Mouse (Mus musculus) erythroblast, embryonic 14.5 days (primary cell): Measurements from ENCODE around the gene Fcgrt. TPM values are rescaled to one million over a fixed set of nuclear protein-coding genes. Genes with fewer than 3 reads are reported as not detected.
"Not testable (repeated sequence)": the region's sequence is repeated elsewhere in the genome, so short reads cannot be mapped to it uniquely, and the experiment has no call there.

ENCODE experiments used
- H3K27me3 ChIP-seq: 2 replicates; pipeline ENCODE4 v1.6.1; 2012; ENCODE audit warnings: inconsistent platforms; ENCODE audit not compliant: control insufficient read depth
- H3K36me3 ChIP-seq: 2 replicates; pipeline ENCODE4 v1.6.1; 2012; ENCODE audit warnings: mild to moderate bottlenecking, inconsistent platforms; ENCODE audit not compliant: control insufficient read depth
- H3K4me1 ChIP-seq: 2 replicates; pipeline ENCODE4 v1.6.1; 2012; ENCODE audit warnings: inconsistent platforms; ENCODE audit not compliant: control insufficient read depth
- H3K4me3 ChIP-seq: replicated peaks from 2 replicates; pipeline ENCODE3; 2012; ENCODE audit warnings: moderate library complexity, mild to moderate bottlenecking, inconsistent platforms
- H3K9me3 ChIP-seq: 2 replicates; pipeline ENCODE4 v1.6.1; 2012; ENCODE audit warnings: low read length, inconsistent platforms, mixed read lengths; ENCODE audit not compliant: control insufficient read depth
- GATA1 ChIP-seq: IDR thresholded peaks from 2 replicates; pipeline ENCODE4 v1.6.1; 2012; ENCODE audit warnings: low read length, inconsistent platforms, mixed read lengths
- TAL1 ChIP-seq: IDR thresholded peaks from 3 replicates; pipeline ENCODE4 v1.6.1; 2012; ENCODE audit warnings: low read length, inconsistent platforms, mixed read lengths
- polyA plus RNA-seq: library from polyadenylated mRNA; stranded (reverse); fragments of >175 nt; gene quantifications from 2 replicates; pipeline ENCODE4 v1.2.3, GENCODE M21; 2012

The Fcgrt gene
- polyA plus RNA-seq, result 1.0 TPM in 2 replicates

- Histone ChIP-seq H3K4me3 (peak within 1 kb of the TSS; percentile 17), H3K36me3 (no peaks in the 10 kb centered on the region), H3K4me1 (no peaks in the 10 kb centered on the region; the same call in 1 of the 2 replicates), H3K27me3 (no peaks in the 10 kb centered on the region), H3K9me3 (no peaks in the 10 kb centered on the region)
- no peak for TF ChIP-seq TAL1
Measured at GRCm38 (mm10) chr7:45103652-45104180, at the start of gene Fcgrt. Gene Fcgrt, minus strand, starts transcription at chr7:45103851.

GRCm38 (mm10) chr7:45153052-45153451 is 49.4 kb upstream of the Fcgrt start:
- H3K27me3 ChIP-seq, H3K9me3 ChIP-seq: not testable (repeated sequence)
- H3K4me3 ChIP-seq, result peak overlapping the region; percentile 77
- H3K36me3 ChIP-seq, result peaks cover 26% of the 10 kb centered on the region
- H3K4me1 ChIP-seq, result peaks cover 31% of the 10 kb centered on the region

GRCm38 (mm10) chr7:45151303-45151702 is 47.7 kb upstream of the Fcgrt start:
- H3K9me3 ChIP-seq, result no peaks in the 10 kb centered on the region
- H3K36me3 ChIP-seq, result peaks cover 29% of the 10 kb centered on the region
- TF ChIP-seq TAL1 (no peak), GATA1 (no peak)
- H3K4me1 ChIP-seq, result peaks cover 28% of the 10 kb centered on the region
- no peak overlapping the region for H3K4me3 ChIP-seq
- no peaks in the 10 kb centered on the region for H3K27me3 ChIP-seq

- TF ChIP-seq GATA1 (no peak), TAL1 (no peak)
- H3K27me3 ChIP-seq, result no peaks in the 10 kb centered on the region
- H3K9me3 ChIP-seq, result no peaks in the 10 kb centered on the region
- H3K4me3 ChIP-seq, result no peak overlapping the region
- H3K4me1 ChIP-seq, result peaks cover 22% of the 10 kb centered on the region
- H3K36me3 ChIP-seq, result peaks cover 36% of the 10 kb centered on the region
Measured at GRCm38 (mm10) chr7:45150321-45150720, 46.7 kb upstream of the Fcgrt start.

GRCm38 (mm10) chr7:45149545-45149944 is 45.9 kb upstream of the Fcgrt start:
- peaks cover 15% of the 10 kb centered on the region for H3K4me1 ChIP-seq

GRCm38 (mm10) chr7:45148534-45149098 is 45.0 kb upstream of the Fcgrt start:
- TF ChIP-seq TAL1 (no peak), GATA1 (no peak)
- H3K36me3 ChIP-seq, result peaks cover 50% of the 10 kb centered on the region
- H3K4me3 ChIP-seq, result no peak overlapping the region
- peaks cover 12% of the 10 kb centered on the region for H3K4me1 ChIP-seq
- H3K9me3 ChIP-seq, result no peaks in the 10 kb centered on the region
- no peaks in the 10 kb centered on the region for H3K27me3 ChIP-seq

More at GRCm38 (mm10) chr7:45149545-45149944, 45.9 kb upstream of the Fcgrt start:
- peaks cover 41% of the 10 kb centered on the region for H3K36me3 ChIP-seq
- no peaks in the 10 kb centered on the region for H3K9me3 ChIP-seq
- no peak overlapping the region for H3K4me3 ChIP-seq
- no peaks in the 10 kb centered on the region for H3K27me3 ChIP-seq
- no peak for TF ChIP-seq GATA1
- TF ChIP-seq TAL1, result no peak

GRCm38 (mm10) chr7:45147899-45148298 is 44.2 kb upstream of the Fcgrt start:
- Histone ChIP-seq H3K27me3 (no peaks in the 10 kb centered on the region), H3K4me3 (no peak overlapping the region), H3K9me3 (no peaks in the 10 kb centered on the region), H3K36me3 (peaks cover 57% of the 10 kb centered on the region), H3K4me1 (peaks cover 7% of the 10 kb centered on the region)
- TF ChIP-seq TAL1 (no peak), GATA1 (no peak)

- H3K36me3 ChIP-seq, result peaks cover 63% of the 10 kb centered on the region
- peaks cover 7% of the 10 kb centered on the region for H3K4me1 ChIP-seq
Measured at GRCm38 (mm10) chr7:45147267-45147666, 43.6 kb upstream of the Fcgrt start.

GRCm38 (mm10) chr7:45145460-45145859 is 41.8 kb upstream of the Fcgrt start:
- peaks cover under 1% of the 10 kb centered on the region for H3K4me1 ChIP-seq
- TF ChIP-seq TAL1, result no peak
- no peak for TF ChIP-seq GATA1
- H3K27me3 ChIP-seq, result no peaks in the 10 kb centered on the region
- H3K9me3 ChIP-seq, result no peaks in the 10 kb centered on the region
- H3K4me3 ChIP-seq, result no peak overlapping the region
- H3K36me3 ChIP-seq, result peaks cover 72% of the 10 kb centered on the region

More at GRCm38 (mm10) chr7:45147267-45147666, 43.6 kb upstream of the Fcgrt start:
- Histone ChIP-seq H3K9me3 (no peaks in the 10 kb centered on the region), H3K27me3 (no peaks in the 10 kb centered on the region), H3K4me3 (no peak overlapping the region)
- no peak for TF ChIP-seq GATA1
- no peak for TF ChIP-seq TAL1
